Mouse (Mus musculus): ENCODE results near the gene Ptprg.

The Ptprg gene

DNA sequence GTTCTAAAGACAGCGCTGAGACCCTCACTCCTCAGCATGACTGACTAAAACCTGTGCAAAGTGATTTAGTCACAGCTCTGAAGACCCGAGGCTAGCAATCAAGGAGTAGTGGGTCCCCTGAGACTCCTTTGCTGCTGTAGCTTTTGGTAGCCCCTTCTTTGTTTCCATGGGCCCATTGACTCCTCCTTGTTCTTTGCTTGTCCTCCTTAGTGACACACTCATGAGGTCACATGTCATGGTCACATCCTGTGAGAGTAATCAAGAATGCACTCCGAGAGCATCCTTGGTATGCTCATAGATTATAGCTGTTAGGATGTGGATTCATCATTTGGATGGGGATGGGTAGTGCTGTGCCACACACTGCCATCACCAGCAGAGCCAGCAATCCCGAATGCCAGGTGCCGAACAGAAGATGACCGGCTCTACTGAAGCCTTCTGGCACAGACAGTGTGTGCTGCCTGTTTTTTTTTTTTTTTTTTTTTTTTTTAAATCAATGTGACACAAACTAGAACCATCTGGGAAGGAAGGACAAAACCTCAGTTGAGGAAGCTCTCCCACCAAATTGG, 64.9 kb downstream of the Ptprg start:
- no peak for DNase-seq (ENCODE audit: low spot score)

DNA sequence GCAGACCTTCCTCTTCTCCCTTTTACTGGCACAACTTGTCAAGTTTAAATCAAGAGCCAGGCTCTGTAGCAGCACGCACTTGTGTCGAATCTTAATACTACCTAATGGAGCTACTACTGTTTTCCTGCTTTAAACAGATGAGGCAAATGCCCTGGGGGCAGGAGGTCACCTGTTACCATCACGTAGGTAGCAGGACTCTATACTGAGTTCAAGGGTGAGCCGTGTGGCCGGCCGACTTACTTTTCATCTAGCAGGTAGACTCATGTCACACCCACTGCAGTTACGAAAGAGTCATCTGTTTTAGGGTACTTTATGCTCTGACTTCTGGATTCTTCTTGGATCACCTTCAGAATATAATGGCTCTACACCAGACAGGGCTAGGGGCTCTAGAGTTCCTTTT, 66.3 kb downstream of the Ptprg start:
- DNase-seq (ENCODE audit: low spot score), result no peak

DNA sequence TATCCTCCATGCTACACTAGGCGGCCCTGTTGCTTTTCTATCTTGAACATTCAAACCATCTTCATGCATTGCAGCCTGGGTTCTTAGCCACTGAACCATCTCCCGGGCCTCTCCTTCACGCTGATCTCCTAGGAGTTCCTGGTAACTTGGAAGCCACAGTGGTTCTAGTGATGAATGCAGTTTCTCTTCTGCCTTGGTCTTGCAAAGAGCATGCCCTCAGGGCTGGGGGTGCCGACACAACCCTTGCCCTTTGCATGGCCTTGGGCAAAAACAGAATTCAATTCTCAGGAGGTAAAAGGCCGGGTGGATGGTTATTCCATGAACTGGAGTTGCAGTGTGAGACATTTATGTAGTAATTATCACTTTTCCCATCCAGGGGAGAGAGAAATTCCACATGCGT, 67.0 kb downstream of the Ptprg start:
- no peak for DNase-seq (ENCODE audit: low spot score)

DNA sequence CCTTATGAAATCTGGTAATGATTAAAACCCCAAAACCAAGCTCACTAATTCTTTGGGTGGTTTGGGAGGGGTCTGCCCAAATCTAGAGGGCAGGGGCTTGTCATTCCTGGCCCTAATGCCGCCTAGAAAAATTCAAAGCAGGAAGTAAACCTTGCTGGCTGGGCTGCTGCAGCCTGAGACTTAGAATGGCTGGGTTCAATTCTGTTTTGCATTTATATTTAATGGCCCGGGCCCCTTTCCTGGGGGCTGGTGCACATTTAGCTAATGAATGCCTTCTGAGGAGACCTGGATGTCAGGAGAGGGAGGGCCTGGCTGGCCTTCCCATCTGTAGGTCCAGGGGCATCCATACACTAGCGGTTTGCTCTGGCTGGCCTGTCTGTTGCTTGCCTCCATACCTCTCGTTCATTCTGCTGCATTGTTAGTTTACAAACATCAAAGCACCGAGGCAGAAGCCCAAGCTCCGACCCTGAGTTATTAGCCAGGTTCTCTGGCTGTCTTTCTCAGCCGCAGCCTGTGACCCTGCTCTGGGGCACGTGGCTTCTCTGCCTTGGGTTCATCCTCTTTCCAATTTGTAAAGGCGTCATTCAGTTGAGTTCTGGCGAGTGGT, 67.7 kb downstream of the Ptprg start:
- no peak for DNase-seq (ENCODE audit: low spot score)

DNA sequence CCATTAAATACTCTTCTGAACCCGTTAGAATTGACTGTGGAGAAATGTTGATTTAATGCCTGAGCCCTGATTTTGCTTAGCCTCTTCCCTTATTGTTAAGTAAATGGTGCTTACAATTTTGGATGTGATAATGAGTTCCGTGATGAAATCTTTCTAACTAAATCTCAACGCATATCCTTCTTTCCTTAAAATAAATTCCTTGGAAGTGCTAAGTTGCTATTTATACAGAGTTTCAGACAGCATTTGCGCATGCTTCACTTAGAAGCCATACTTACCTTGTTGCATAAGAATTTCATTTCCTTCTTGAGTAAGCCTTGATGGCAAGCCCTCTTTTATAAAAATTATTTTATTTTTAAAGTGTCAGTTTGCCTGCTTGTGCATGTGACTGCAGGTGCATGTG, 70.2 kb downstream of the Ptprg start:
- no peak for DNase-seq (ENCODE audit: low spot score)

DNA sequence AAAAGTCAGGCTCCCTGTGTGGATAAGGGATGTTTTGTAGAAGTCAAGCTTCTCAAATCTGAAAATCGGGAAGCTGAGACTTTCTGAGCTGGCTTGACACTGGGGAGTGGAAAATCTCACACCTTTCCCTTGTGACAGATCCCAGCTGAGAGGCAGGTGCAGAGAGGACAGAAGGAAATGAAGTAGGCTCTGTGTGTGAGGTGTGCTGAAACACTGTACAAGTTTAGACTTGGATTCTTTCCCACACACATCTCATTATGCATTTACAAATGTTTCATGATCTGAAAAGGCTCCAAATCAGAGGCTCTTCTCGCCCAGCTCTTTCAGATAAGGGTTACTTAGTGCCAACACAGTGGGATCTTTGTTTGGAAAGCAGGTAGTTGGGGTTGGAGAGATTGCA, 77.4 kb downstream of the Ptprg start:
- DNase-seq (ENCODE audit: low spot score), result no peak

DNA sequence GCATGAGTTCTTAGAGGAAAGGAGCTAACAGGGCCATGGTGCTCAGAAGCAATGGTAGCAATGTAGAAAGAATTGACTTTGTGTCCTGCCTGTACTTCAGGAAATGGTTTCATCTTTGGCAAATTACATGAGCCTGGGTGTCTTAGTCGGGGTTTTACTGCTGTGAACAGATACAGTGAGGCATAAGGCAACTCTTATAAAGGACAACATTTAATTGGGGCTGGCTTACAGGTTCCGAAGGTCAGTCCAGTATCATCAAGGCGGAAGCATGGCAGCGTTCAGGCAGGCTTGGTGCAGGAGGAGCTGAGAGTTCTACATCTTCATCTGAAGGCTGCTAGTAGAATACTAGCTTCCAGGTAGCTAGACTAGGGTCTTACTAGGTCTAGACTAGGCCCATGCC, 78.2 kb downstream of the Ptprg start:
- no peak for DNase-seq (ENCODE audit: low spot score)

DNA sequence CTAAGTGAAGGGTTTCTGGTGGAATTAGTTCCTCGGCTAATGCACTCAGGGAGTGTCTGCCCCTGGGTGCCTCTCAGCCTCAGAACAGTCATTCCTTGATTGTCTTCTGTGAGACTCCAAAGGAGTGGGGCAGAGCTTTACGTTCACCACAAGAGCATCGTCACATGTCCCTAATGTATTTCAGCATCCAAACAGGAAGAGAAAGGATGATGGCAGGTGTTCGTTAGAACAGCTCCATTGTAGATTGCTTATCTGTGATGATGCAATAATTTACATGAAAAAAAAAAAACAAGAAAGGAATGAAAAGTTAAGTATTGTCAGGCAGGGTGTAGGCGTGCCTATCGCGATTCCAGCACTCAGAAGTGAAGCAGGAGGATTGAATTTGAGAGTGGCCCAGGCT, 84.3 kb downstream of the Ptprg start:
- no peak for DNase-seq (ENCODE audit: low spot score)

DNA sequence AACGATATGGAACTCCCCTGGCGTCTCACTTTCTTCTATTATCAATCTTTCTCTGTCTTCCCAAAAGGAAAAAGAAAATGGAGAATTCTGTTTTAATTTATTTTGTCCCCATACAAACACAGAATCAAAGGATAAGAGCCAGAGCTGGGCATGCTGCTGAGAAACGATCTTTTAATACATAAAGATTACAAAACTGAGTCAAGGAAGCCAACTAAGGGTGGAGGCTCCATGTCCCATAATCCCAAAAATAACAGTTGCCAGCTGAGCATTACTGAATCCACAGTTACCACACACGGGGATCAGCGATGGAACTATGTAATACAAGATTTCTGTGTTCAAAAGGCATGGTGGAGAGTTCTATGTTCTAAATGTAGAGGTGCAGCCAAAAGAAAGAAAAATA, 86.0 kb downstream of the Ptprg start:
- no peak for DNase-seq (ENCODE audit: low spot score)

DNA sequence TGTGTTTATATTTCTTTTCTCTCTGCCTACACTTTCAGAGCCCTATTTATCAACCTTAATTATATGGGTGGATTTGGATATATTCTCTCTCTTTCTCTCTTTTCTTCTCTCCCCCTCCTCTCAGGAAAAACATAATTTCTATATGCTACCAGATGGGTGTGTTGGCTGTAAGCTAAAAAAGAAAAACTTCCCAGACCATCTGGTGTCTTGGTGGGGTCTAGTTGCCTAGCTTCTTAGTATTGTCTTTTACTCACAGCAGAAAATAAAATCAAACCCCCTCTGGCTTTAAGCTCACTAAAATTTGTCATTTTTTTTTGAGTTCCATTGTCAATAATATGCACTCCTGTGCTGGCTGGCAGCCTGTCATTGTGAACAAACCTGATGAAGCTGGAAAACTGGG, 87.0 kb downstream of the Ptprg start:
- DNase-seq (ENCODE audit: low spot score), result no peak

DNA sequence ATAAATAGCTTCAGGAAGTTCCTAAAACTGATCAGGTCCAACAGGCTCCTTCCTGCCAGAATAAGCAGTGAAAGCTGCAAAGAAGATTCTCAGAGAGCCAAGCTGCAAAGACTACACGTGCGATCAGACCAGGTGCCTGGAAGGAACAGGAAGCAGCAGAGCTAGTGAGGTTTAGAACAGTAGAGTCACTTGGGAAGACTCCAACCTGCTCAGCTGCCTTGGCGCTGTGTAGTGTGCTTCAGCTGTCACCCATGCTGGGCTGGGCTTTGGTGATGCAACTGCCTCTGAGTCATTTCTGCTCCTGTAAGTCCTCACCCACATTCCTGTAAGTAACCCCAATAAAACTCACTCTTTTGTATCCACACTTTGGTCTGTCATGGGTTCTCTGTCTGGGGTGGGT, 87.7 kb downstream of the Ptprg start:
- DNase-seq (ENCODE audit: low spot score), result no peak

DNA sequence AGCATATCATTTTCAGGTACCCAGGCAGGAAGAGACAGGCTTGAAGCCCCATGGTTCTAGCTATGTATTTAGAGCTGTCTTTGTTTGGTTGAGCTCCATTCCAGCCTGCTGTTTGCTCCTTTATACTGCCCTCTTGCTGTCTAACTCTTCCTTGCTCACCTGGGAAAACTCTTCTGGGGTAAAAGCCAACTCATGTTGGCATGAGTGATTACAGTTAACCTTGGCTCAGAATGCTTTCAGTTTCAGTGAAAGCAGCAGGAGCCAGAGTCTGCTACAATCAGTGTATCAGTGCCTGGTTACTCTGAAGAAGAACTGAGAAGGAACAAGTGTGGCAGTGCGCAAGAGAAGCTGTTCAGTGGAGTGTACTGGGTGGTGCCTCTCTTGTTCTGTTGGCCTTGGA, 89.6 kb downstream of the Ptprg start:
- DNase-seq (ENCODE audit: low spot score), result no peak

DNA sequence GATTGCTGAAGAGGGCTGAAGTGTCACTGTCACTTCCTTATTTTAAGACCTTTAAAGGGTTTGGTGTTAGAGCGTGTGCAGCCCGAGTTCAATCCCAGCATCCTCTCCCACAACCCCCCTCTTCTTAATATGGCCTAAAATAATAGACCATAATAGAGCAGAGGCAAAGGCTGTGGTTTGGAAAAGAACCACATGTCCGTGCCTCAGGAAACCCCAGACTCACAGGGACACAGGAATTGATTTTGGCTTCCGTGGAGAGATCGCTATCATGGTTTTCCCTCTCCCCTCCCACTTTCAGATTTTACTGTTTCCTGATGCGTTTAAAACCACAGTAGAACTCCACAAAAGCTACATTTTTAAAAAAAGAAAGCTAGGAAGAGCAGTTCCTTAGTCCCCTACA, 104.0 kb downstream of the Ptprg start:
- no peak for DNase-seq (ENCODE audit: low spot score)

DNA sequence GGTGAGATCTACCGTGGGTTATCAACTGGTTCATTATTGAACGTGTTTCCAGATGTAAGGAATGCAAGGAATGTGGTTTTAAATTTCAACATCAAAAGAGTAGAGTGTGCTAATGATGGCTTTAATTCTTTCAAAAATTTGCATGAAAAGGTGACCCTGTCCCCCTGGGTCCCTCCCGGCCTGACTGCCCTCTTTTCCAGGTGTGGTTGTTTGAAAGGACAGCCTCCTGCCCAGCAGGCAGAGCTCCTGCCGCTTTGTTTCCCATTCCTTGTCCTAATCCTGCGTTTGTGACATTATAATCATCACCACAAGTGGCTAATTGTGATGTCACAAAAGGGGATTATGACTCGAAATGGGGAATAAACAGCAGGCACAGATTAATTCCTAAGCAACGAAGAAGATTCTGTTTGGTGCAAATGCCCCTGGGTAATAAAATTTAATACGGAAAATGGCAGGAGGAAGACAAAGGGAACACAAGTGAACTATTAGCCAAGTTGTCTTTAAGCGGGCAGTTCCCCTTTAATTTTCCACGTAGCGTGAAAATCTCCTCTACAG, 110.4 kb downstream of the Ptprg start:
- no peak for DNase-seq (ENCODE audit: low spot score)

DNA sequence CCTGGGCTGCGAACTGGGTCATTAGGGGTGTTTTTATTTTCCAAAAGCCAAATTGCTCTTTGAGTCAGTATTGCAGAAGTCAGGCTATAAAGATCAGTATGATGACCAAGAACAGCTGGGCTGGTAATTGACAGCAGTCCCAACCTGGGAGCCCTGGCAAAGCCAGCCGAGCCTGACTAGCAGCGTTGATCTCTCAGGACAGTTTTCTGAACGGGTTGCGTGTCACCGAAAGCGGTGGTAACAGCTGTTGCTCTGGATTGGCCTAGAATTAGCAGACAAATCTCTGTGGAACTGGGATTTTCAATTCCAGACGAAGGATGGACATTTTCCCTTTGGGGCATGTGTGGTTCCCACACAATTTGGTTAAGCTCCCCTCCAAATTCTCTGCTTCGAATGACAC, 111.0 kb downstream of the Ptprg start:
- no peak for DNase-seq (ENCODE audit: low spot score)

DNA sequence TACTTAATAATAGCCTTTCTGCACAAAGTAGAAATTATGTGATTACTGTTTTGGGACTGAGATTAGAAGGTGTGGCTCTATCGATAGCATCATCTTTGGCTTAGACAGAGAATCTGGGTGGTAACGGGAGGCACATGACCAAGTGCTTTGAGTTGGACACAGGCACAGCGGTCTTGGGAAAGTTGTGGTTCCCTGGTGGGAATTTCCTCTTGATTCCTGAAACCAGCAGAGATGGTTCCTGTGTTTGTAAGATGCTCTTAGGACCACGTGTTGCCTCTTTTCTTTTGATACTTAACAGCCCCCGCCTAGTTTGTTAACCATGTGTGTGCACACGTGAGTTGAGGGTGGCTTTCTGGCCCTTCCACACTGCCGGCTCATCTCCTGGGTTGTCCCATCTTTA, 111.7 kb downstream of the Ptprg start:
- no peak for DNase-seq (ENCODE audit: low spot score)

DNA sequence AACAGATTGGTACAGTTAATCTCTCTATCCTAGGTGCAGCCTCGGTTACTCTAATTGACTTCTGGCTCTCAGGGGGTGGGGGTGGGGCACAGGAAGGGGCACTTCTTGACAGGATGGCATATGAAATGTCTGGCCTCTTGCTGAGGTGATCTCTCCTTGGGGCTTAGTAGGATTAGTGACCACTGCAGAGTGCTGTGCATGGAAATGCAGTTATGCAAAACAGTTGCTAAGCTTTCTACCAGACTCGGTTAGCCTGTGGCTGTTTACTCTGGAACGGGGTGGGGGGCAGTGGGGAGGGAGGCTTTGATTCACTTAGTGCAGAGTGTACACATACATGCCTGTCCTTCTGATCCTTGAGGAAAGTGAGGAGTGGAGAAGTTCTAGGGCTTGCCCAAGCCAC, 114.4 kb downstream of the Ptprg start:
- no peak for DNase-seq (ENCODE audit: low spot score)

DNA sequence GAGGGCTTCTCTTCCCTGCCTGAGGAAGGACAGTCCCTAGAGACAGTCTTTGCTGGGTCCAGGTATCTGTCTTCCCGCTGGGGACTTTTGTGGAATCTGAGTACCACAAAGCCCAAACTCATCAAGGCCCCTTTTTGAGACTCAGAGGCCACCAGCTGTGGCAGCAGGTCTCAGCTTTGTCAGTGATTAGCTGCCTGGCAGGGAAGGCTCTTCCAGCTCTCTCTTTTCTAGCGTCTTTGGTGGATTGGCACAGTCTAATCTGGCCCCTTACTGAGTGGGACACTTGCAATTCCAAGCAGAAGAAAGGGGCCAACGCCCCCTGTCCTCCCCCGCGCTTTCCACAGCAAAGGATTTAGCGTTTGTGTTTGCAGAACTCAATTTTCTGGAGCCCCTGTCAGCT, 117.5 kb downstream of the Ptprg start:
- no peak for DNase-seq (ENCODE audit: low spot score)

DNA sequence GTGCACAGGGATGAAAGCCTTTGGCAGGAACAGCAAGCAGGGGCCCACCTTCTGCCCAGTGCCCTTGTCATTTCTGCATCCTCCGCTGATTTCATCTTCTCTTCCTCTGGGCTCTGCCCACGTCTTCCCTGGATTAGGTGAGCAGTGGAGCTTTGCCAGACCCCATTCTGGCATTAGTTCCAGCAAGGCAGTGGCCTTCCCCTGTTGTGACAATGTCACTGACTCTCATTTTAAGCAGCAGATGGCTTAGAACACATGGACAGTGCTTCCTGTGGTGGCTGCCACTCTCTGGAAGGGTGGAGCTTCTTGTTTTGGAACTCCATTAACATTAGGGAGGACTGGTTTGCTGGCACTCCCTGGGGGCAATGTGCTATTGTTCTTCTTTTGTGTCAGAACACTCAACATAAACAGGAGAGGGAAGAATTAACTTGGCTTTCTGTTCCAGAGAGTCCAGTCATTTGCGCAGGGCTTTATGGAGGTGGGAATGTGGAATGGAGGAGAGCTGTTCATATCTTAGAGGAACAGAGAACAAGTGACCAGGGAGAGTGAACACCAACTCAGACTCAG, 119.7 kb downstream of the Ptprg start:
- DNase-seq (ENCODE audit: low spot score), result no peak

DNA sequence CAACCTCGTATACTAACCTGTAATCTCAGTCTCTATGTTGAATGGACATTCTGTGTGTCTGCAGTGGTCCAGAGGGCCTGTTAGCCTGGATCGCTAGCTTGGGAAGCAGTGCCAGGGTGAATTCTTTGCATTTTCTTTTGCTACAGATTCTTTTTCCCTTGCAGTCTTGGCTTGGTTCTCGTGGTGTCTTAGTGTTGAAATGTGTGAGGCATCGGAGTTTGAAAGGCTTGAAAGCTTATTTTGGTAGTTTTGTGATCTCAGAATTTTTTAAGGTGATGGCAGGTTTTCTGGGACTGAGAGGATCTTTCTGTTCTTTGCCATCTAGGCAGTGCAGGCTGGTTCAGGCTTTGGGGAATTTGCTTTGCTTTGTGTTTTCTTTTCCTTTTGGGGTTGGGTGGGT, 124.9 kb downstream of the Ptprg start:
- DNase-seq (ENCODE audit: low spot score), result no peak

DNA sequence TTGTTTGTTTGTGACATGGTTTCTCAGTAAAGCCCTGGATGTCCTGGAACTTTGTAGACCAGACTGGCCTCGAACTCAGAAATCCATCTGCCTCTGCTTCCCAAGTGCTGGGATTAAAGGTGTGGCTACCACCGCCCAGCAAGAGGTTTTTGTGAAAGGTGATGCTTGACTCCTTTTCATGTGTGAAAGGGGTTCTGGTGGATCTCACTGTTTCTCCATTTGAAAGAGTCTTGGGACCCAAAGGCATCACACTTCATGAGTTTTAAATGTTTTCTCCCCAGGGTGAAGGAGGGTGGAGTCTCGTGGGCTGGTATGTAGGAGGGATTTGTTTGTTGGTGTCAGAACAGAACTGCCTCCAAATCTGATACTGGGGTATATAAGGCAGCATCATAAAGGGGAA, 126.4 kb downstream of the Ptprg start:
- DNase-seq (ENCODE audit: low spot score), result no peak

DNA sequence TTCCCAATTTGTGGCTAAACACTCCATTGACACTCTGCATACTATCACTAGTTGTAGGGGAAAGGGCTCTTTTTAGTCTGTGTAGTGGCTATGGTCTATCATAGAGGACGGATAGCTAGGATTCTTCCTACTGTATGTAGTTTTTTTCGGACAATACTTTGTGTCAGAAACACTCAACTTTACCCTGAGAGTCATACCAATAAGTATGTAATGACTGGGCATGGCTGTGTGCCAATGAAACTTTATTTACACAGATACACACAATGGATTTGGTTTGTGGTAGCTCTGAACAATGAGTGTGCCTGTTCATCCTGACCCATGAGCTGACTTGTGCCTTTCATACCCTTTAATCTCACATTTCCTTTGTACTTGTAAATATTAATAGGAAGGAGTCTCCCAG, 127.3 kb downstream of the Ptprg start:
- no peak for DNase-seq (ENCODE audit: low spot score)

DNA sequence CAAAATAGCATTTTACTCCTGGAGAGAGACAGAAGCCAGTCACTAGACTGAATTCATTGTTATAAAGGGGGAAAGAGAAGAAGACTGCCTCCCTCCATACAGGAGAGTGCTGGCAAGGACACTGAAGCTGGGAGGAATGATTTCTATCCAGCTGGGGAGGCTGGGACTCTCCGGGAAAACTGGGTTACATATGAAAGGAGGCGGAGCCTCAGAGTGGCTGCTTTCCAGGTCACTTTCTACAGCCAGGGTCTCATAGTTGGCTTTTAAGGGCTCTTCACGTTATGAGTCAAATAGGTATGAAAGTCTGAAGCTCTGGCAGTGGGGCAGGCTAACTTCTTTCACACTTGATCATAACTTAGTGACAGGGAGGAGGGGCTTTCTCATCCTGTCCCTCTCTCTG, 129.1 kb downstream of the Ptprg start:
- DNase-seq (ENCODE audit: low spot score), result no peak

Measured in urinary bladder, postnatal 10 days (tissue).